Mouse (Mus musculus) ES-Bruce4 (cell line): Measurements from ENCODE around the gene Stxbp2. TPM values are rescaled to one million over a fixed set of nuclear protein-coding genes. Genes with fewer than 3 reads are reported as not detected.

ENCODE experiments used
- H3K27ac ChIP-seq: 2 replicates; pipeline ENCODE4 v1.5.1; 2012; ENCODE audit warnings: low read length, inconsistent platforms; ENCODE audit not compliant: insufficient read depth
- H3K27me3 ChIP-seq: 2 replicates; pipeline ENCODE4 v1.6.1; 2012; ENCODE audit warnings: mild to moderate bottlenecking, low read length, inconsistent platforms; ENCODE audit not compliant: control insufficient read depth, poor library complexity, insufficient read depth, severe bottlenecking
- H3K36me3 ChIP-seq: 2 replicates; pipeline ENCODE4 v1.6.1; 2012; ENCODE audit warnings: inconsistent platforms, mild to moderate bottlenecking, low read length, moderate library complexity; ENCODE audit not compliant: control insufficient read depth, poor library complexity, insufficient read depth, severe bottlenecking
- H3K4me1 ChIP-seq: one replicate; pipeline ENCODE4 v1.8.1; 2011; ENCODE audit warnings: low read length; ENCODE audit not compliant: control insufficient read depth, insufficient read depth
- H3K4me3 ChIP-seq: 2 replicates; pipeline ENCODE4 v1.5.1; 2011; ENCODE audit warnings: low read depth, mild to moderate bottlenecking, low read length
- H3K9ac ChIP-seq: 2 replicates; pipeline ENCODE4 v1.6.1; 2012; ENCODE audit warnings: low read depth, mild to moderate bottlenecking, inconsistent platforms; ENCODE audit not compliant: poor library complexity, severe bottlenecking
- H3K9me3 ChIP-seq: replicated peaks from 2 replicates; pipeline ENCODE4 v1.6.1; 2012; ENCODE audit warnings: mild to moderate bottlenecking, low read length, inconsistent platforms; ENCODE audit not compliant: control insufficient read depth, poor library complexity, insufficient read depth, severe bottlenecking
- CTCF ChIP-seq: IDR thresholded peaks from one replicate; pipeline ENCODE4 v1.8.1; 2011; ENCODE audit warnings: low read depth, low read length
- EP300 ChIP-seq: IDR thresholded peaks from 2 replicates; pipeline ENCODE4 v1.6.1; 2011; ENCODE audit warnings: low read depth, low read length; ENCODE audit not compliant: insufficient read depth
- POLR2A ChIP-seq: IDR thresholded peaks from one replicate; pipeline ENCODE4 v1.8.1; 2011; ENCODE audit warnings: low read length; ENCODE audit not compliant: insufficient read depth
- polyA plus RNA-seq: library from polyadenylated mRNA; stranded (reverse); fragments of >200 nt; gene quantifications from 2 replicates; pipeline ENCODE4 v1.2.4, GENCODE M21; 2011; ENCODE audit warnings: low read depth; ENCODE audit not compliant: missing spikeins, insufficient read depth, insufficient read length

The Stxbp2 gene
- polyA plus RNA-seq, 1 experiment = 125 TPM

DNA sequence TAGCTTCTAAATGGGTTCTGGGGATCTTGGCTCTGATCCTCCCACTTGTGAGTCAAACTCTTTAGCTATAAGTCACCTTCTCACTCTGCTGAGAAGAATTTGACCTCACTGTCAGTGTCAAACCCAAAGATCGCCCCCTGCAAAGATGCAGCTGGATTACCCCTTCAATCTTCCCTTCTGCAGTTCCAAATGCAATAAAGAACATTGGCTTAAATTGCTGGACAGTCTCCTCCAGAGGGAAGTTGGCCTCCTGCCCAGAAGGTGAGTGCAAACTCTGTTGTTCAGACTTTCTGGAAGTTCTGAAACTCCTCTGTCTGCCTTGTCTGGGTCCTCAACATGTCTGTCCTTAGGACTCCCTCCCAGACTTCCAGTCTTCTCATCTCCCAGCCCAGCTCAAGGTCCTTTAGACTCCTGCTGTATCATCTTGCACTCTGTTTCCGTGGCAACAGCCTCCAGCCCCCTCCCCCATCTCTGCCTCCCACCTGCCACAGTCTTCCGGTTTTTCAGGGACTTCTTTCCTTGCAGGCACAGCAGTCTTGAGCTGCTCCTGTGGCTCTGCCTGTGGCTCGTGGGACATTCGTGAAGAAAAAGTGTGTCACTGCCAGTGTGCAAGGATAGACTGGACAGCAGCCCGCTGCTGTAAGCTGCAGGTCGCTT is 26.1 kb downstream of the Stxbp2 start:
- Histone ChIP-seq H3K36me3 (no peaks in the 10 kb centered on the region), H3K27me3 (no peaks in the 10 kb centered on the region), H3K4me3 (no peak overlapping the region), H3K9me3 (no peaks in the 10 kb centered on the region), H3K4me1 (peaks cover 2% of the 10 kb centered on the region), H3K9ac (no peak overlapping the region), H3K27ac (no peak overlapping the region)
- no peak for TF ChIP-seq POLR2A

DNA sequence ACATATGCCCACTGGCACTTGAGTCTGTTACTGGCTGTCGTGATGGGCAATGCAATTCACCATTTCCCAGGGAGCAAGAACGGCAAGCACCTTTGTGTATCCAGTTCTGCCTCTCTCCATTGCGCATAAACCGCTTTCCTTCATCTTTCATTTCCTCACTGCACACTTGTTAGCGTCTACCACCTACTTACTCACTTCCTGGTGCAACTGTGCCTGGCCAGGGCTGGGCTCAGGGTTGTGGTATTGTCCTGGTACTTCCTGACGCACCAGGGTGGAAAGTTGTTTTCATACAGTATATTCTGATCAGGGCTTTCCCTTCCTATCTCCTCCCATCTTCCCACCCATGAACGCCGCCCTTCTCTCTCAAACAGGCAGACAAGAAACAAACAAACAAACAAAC is 30.1 kb downstream of the Stxbp2 start:
- H3K9me3 ChIP-seq = no peaks in the 10 kb centered on the region
- no peak overlapping the region for H3K4me3 ChIP-seq
- H3K4me1 ChIP-seq = no peaks in the 10 kb centered on the region
- H3K36me3 ChIP-seq = no peaks in the 10 kb centered on the region
- no peak overlapping the region for H3K9ac ChIP-seq
- no peak overlapping the region for H3K27ac ChIP-seq
- H3K27me3 ChIP-seq = no peaks in the 10 kb centered on the region
- TF ChIP-seq CTCF (no peak), EP300 (no peak), POLR2A (no peak)

DNA sequence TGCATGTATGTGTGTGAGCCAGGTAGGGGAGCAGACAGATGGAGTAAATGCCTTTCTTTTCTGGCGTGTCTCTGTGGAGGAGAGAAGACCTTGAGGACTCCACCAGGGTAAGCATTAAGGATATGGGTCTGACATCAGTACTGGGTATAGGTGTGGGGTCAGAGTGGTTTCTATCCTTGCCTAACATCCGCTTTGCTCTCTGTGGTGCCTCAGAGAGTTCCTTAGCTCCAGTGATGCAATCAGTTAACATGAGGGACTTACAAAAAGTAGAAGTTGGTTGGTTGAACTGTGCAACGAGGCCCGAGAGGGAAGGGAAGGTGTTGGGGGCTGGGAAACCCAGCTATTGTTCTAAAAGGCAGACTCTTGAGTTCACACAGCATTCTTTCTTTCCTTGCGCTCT is 33.6 kb downstream of the Stxbp2 start:
- no peak overlapping the region for H3K9ac ChIP-seq
- H3K4me1 ChIP-seq = no peaks in the 10 kb centered on the region
- H3K9me3 ChIP-seq = no peaks in the 10 kb centered on the region
- H3K36me3 ChIP-seq = no peaks in the 10 kb centered on the region
- no peak overlapping the region for H3K4me3 ChIP-seq
- H3K27ac ChIP-seq = no peak overlapping the region
- TF ChIP-seq CTCF (no peak), EP300 (no peak), POLR2A (no peak)
- H3K27me3 ChIP-seq = no peaks in the 10 kb centered on the region

DNA sequence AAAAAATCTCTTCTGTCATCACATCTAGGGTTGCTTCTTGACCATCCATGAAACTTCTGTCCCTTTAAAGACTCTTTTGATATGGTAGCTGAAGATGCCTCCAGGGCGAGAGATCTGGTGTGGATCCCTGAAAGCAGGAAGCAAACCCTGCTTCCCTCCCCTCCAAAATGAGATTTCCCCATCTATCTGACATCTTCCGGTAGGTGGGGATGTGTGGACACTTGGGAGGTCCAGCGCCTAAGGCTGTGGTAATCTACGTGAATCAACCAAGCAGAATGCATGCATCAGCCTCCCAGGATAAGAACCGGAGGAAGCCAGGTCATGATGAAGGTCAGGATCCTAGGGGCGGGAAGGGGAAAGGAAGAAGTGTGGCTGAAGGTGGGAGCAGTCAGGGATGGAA is 34.8 kb downstream of the Stxbp2 start, which contains the start of gene Mcemp1:
TSS of gene Mcemp1 (plus strand) at position 248 of the 400 bp plus-strand sequence.
- Histone ChIP-seq H3K4me3 (no peak within 1 kb of the TSS), H3K9ac (no peak within 1 kb of the TSS), H3K4me1 (no peaks in the 10 kb centered on the region), H3K27ac (no peak within 1 kb of the TSS), H3K9me3 (no peaks in the 10 kb centered on the region), H3K27me3 (no peaks in the 10 kb centered on the region), H3K36me3 (no peaks in the 10 kb centered on the region)
- TF ChIP-seq EP300 = no peak
- no peak for TF ChIP-seq CTCF
- TF ChIP-seq POLR2A = no peak

DNA sequence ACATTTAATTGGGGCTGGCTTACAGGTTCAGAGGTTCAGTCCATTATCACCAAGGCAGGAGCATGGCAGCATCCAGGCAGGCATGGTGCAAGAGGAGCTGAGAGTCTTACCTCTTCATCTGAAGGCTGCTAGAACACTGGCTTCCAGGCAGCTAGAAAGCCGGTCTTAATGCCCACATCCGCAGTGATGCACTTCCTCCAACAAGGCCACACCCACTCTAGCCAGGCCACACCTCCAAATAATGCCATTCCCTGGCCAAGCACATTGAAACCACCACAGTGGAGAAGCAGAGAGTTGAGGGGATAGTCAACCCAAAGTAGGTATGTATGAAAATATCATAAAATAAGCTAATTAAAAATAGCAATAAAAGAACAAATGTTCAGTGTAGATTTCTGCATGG is 39.6 kb downstream of the Stxbp2 start:
- Histone ChIP-seq H3K4me3 (no peak overlapping the region), H3K9me3 (no peaks in the 10 kb centered on the region), H3K9ac (no peak overlapping the region), H3K27ac (no peak overlapping the region), H3K27me3 (no peaks in the 10 kb centered on the region), H3K4me1 (no peaks in the 10 kb centered on the region), H3K36me3 (no peaks in the 10 kb centered on the region)
- TF ChIP-seq POLR2A (no peak), EP300 (no peak), CTCF (no peak)

DNA sequence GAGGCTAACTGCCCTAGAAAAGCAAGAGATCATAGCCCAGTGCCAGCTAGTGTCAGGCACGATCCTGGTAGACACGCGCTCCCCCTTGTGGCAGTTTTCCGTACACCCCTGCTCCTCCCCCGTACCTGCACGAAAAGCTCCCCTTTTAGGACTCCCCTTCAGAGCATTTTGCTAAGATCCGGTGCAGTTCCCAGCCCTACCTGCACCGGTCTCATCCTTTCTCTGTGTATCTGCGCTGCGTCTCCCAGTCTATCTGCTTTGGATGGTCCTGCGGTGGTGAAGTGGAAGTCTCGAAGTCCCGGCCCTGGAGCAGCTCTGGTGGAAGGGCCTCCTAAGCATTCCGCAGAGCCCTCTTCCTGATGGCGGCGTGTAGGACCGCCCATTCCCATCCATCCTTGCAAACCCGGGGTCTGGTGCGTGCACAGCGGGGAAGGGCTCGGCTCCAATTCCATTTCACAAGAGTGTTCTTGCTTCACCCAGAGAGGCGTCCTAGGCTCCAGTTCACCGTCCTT is 41.3 kb downstream of the Stxbp2 start, which contains the start of gene Fcor:
TSS of gene Fcor (minus strand) at position 383 of the 512 bp plus-strand sequence.
- Histone ChIP-seq H3K27me3 (no peaks in the 10 kb centered on the region), H3K9me3 (no peaks in the 10 kb centered on the region), H3K36me3 (no peaks in the 10 kb centered on the region), H3K9ac (peak within 1 kb of the TSS; percentile 52), H3K4me1 (no peaks in the 10 kb centered on the region), H3K4me3 (peak within 1 kb of the TSS; percentile 92), H3K27ac (peak within 1 kb of the TSS; percentile 67)
- TF ChIP-seq POLR2A = peak; percentile 32
- 0 out of 2 replicates have a peak, but pooled peaks have one; percentile 51 for TF ChIP-seq EP300
- peak; percentile 97 for TF ChIP-seq CTCF
